Mouse (Mus musculus) thymus, adult 2 months (tissue): Measurements from ENCODE around the gene Crp.

Experiments used
- CTCF ChIP-seq: fragments of 200-500 bp; IDR thresholded peaks from 2 replicates; pipeline ENCODE4 v1.5.1; 2012; ENCODE audit warnings: mild to moderate bottlenecking, control low read depth, low read length, moderate library complexity, borderline replicate concordance; ENCODE audit not compliant: control insufficient read depth, poor library complexity, insufficient read depth; ENCODE audit errors: extremely low read depth
- POLR2A ChIP-seq: fragments of 200-500 bp; IDR thresholded peaks from 2 replicates; pipeline ENCODE4 v1.6.1; 2012; ENCODE audit warnings: mild to moderate bottlenecking, low read length, control low read depth, moderate library complexity; ENCODE audit not compliant: control insufficient read depth, poor library complexity, insufficient read depth; ENCODE audit errors: extremely low read depth

GRCm38 (mm10) chr1:172701381-172701780, 3.5 kb downstream of the Crp start:
- no peak for TF ChIP-seq CTCF
- TF ChIP-seq POLR2A, result no peak
